Mouse (Mus musculus) urinary bladder, adult 2 months (tissue): ENCODE measurements at regions not wholly inside any gene's neighbourhood (a gene's known extent, or its start where the extent isn't known, plus 50 kb on each side); places are given as distances from the start of the nearest gene placed in this dataset.

Source experiments
- DNase-seq: peaks from one replicate; pipeline ENCODE4 v3.0.0; 2022; ENCODE audit warnings: low spot score

GRCm38 (mm10) chr5:74885958-74886357, 158.6 kb downstream of the Chic2 start:
- DNase-seq = no peak

DNA sequence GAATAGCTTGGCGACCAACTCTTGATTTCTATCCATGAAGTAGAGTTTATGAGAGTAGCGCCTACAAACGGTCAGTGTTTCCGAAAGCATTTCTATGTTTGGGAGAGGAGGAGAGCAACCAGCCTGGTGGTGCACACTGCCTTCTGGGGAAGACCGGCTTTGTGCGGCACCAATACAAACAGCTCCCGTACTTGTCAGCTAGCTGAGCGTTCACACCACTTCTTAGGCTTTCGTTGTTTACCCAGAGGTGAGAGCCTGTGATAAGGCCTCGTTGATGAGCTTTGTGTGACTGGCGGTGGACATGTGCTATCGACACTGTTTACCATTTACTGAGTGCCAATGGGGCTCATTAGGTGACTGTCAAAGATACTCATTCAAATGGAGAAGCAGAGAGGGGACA, 162.0 kb downstream of the Chic2 start:
- DNase-seq = no peak

- DNase-seq = no peak
These were observed 163.8 kb downstream of the Chic2 start for GRCm38 (mm10) chr5:74880669-74881226.

DNA sequence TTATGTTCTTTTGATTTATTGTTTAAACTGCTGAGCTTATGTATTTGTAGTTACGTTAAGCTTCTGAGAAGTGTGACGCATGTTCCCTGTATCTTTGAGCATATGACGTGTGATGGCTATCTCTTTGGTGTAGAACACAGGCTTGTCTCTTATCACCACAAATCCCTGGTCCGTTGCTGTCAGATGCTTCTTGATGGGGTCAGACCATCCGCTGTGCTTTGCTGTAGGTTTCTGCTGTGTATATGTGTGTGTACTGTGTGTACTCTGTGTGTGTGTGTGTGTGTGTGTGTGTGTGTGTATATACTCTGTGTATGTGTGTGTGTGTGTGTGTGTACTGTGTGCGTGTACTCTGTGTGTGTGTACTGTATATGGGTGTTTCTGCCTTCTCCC, 164.5 kb downstream of the Chic2 start:
- no peak for DNase-seq

DNA sequence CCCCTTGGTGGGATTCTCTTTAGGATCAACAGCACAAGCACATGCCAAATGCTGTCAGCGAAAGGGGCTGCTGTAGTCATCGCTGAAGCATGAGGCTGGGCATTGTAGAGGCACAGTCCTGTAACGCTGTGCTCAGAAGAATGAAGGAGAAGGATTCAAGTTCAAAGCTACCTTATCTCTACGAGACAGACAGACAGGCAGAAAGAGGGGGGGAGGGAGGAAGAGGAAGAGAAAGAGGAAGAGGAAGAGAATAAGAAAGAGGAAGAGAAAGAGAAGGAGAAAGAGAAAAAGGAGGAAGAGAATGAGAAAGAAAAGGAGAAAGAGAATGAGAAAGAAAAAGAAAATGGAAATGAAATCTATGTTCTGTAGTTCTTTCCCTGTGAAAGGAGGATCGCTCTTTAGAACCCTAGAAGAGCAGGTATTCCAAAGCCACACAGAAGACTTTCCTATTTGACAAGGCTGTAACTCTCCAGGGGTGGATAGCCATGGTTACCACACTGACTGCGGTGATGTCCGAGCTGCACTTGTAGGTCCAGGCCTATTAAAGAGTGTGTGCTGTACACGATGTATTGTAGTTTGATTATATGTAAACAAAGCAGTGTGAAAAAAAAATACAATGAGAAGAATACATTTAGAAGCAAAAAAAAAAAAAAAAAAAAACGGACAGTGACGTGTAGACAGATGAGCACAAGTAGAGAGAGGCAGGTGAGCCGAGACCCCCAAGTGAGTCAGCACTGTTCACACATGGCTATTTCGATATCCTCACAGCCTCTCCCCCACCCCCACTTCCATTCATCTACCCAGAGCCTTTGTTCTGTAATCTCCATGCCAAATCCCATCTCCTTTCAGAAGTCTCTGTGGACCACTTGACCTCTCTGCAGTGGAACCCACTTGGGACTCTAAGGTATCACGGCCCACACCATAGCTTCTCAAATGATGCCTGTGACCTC, 165.2 kb downstream of the Chic2 start:
- DNase-seq = no peak

GRCm38 (mm10) chr5:74877595-74877994, 167.0 kb downstream of the Chic2 start:
- no peak for DNase-seq

GRCm38 (mm10) chr5:74877185-74877584, 167.4 kb downstream of the Chic2 start:
- DNase-seq = no peak

GRCm38 (mm10) chr5:74874691-74875090, 169.9 kb downstream of the Chic2 start:
- no peak for DNase-seq

DNA sequence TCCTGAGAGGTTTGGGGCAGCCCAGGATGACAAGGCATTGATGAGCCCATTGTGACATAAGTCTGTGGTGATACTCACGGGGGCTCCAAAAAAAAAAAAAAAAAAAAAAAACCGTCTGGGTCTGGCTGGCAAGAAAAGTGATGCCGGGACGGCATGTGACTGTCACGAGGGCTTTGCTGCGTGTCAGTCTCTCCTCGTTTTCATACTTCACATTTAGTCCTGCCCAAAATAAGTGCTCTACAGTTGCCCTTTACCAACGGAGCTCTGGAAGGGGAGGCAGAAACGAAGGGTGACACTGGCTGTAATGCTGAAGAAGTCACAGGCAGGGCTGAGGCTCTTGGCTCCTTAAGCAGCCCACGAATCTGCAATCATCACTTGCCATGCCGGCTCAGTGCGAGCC, 167.9 kb upstream of the Lnx1 start:
- no peak for DNase-seq

DNA sequence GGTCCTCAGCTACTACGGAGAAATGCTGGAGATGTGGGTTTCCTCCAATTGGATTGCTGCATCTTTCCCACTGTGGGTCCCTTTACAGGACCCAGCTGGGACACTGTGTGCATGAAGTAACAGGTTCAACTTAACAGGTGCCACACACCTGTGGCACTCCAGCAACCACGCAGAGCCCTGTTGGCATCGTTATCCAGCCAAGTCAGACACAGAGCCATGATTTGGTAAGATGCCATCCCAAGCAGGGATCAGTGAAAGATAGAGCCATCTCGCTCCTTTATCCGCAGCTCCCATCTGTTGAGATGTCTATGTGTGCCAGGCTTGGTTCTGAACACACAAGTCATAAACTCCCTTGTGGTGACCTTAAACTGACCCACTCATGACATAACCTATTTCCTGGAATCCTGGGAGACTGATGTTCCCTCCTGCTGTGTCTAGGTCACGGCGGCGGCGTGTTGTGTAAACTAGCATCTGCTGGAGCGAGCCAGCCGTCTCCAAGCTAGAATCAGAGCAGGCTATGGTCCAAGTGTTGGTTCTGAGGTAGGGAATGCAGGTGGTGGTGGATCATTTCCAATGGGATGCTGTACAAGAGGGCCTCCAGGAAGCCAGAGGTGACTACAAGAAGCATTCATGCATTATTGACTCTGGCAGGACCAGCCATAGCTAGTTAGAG, 164.5 kb upstream of the Lnx1 start:
- DNase-seq = no peak

GRCm38 (mm10) chr5:74866697-74867096, 164.0 kb upstream of the Lnx1 start:
- DNase-seq = no peak

DNA sequence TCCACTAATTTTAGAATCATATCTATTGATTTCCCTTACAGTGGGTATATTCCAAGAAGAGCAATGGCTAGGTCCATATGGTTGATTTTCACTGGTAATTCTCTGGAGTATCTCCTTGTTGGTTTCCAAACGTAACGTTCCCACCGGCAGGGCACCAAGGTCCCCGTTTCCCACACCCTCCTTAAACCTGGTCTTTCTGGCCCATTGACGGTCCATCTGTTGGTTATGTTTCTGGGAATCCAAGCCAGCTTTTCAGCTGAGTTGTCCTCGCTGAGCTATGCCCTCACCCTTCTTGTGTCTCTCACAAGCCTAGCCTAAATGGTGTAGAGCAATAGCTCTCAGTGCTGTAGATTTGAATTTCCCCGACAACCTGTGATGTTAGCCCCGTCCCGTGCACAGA, 162.7 kb upstream of the Lnx1 start:
- no peak for DNase-seq

DNA sequence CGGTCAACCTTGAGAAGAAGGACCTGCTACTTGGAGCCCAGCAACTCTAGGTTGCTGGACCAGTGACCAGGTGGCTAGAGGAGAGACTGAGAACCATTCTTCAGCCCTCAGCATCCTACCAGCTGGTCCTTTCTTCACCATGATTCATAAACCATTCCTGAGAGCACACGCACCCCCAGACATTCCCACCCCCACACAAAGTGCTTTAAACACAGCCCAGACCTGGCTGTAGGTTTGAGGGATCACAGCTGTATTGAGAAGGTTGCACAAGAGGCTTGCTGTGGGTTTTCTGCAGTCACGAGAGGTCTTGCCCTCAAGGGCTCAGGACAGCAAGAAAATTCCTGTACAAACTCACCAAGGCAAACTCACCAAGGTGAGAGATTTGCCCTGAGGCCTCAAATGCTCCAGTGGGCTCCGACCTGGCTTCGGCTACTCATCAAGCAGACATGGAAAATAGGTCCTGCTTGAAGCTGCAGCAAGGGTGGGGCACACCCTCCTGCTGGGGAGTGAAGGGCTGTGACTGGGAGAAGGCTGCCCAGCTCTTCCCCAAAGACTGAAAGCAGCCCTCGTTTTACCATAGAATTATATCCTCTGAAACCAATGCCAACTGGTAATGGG, 161.9 kb upstream of the Lnx1 start:
- no peak for DNase-seq

DNA sequence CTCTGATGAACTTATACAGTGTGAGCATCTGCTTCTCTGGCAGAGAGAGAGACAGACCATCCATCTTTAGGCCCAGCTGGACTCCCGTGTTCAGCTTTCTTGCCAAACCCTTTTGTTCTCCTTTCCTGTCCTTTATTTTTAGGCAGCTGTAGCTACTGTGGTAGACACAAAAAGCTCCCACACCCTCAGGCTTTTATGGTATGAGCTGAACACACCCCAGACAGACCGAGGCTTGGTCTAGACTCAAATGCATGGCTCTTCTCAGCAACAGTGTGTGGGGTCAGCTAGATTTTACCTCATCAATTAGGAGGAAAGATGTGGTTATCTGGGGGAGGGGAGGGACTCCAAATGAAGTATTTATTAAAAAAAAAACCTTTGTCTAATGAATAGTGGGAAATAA, 158.6 kb upstream of the Lnx1 start:
- no peak for DNase-seq

GRCm38 (mm10) chr5:74857861-74858260, 155.1 kb upstream of the Lnx1 start:
- no peak for DNase-seq

- DNase-seq = no peak
These were observed 154.4 kb upstream of the Lnx1 start for GRCm38 (mm10) chr5:74857161-74857560.

- no peak for DNase-seq
These were observed 145.1 kb upstream of the Lnx1 start for GRCm38 (mm10) chr5:74847824-74848223.

- DNase-seq = no peak
These were observed 144.0 kb upstream of the Lnx1 start for GRCm38 (mm10) chr5:74846674-74847073.

GRCm38 (mm10) chr5:74834401-74834800, 131.7 kb upstream of the Lnx1 start:
- DNase-seq = no peak

DNA sequence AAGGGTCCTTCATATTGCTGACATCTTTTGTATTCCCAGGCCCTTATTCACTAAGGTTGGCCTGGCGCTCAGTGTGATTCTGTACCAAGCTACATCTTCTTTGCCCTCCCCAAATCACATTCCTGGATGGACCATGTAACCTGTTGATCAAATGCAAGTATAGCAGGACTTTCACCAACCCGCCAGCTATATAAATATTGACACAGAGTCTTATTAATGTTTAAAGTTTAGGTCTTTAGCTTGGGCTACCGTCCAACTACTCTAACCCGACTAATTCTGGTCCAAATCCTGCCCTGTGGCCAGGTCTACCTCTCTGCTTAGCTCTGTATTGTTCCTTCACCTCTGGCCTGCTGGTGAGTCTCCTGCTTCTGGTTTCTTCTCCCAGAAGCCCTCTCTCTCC, 131.2 kb upstream of the Lnx1 start:
- DNase-seq = no peak

- no peak for DNase-seq
These were observed 129.3 kb upstream of the Lnx1 start for GRCm38 (mm10) chr5:74832011-74832410.

DNA sequence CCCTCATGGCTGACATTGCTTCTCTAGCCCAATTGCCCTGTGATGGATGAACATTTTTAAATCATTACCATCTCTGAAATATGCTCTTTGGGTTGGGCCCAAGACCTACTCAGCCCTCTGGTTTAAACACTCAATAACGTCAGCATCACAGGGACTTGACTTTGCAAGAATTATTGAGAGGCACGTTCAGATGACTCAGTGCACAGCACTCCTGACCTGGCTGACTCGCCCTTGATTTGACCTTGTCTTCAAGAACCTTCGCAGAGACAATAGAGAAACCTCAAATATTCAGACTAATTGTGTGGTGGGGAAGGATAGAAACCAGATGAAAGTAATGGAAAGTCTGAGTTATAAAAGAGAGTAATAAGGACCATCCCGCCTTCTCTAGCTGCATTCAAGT, 127.9 kb upstream of the Lnx1 start:
- DNase-seq = no peak

- no peak for DNase-seq
These were observed 126.3 kb upstream of the Lnx1 start for GRCm38 (mm10) chr5:74829003-74829402.
